Mouse (Mus musculus): ENCODE results near the gene Babam2.

GRCm38 (mm10) chr5:31882297-31882696, 184.8 kb downstream of the Babam2 start:
- TF ChIP-seq CTCF (IDR thresholded peaks at IDR 0.05; ENCODE audit: low read depth, low read length) (no peak), POLR2A (IDR thresholded peaks at IDR 0.05; ENCODE audit: insufficient read depth, low read length) (no peak), EP300 (IDR thresholded peaks at IDR 0.05; ENCODE audit: insufficient read depth, low read depth, low read length) (no peak)
